Mouse (Mus musculus) midbrain, embryonic 11.5 days (tissue): Measurements from ENCODE around the gene Sorl1. TPM values are rescaled to one million over a fixed set of nuclear protein-coding genes. Genes with fewer than 3 reads are reported as not detected.

Experiments used
- ATAC-seq: fragments of 200-750 bp; cut with Nextera tagmentation; 2 replicates; pipeline ENCODE4 v1.8.0; 2017; ENCODE audit warnings: moderate TSS enrichment, moderate library complexity; ENCODE audit not compliant: low FRiP score
- DNase-seq: peaks from one replicate; pipeline ENCODE4 v3.0.0; 2015; ENCODE audit warnings: low spot score; ENCODE audit errors: missing footprints
- H3K27ac ChIP-seq: fragments of 300-500 bp; sonication (generic); 2 replicates; pipeline ENCODE4 v1.5.1; 2014; ENCODE audit warnings: low read depth, low read length
- H3K27me3 ChIP-seq: fragments of 300-500 bp; sonication (generic); 2 replicates; pipeline ENCODE4 v1.6.1; 2014; ENCODE audit warnings: mild to moderate bottlenecking, low read length, moderate library complexity, mixed read lengths; ENCODE audit not compliant: control insufficient read depth, insufficient read depth
- H3K36me3 ChIP-seq: fragments of 300-500 bp; sonication (generic); 2 replicates; pipeline ENCODE4 v1.6.1; 2014; ENCODE audit warnings: mild to moderate bottlenecking, low read length, moderate library complexity, mixed read lengths; ENCODE audit not compliant: control insufficient read depth, insufficient read depth
- H3K4me1 ChIP-seq: fragments of 300-500 bp; sonication (generic); 2 replicates; pipeline ENCODE4 v1.6.1; 2014; ENCODE audit warnings: low read length; ENCODE audit not compliant: control insufficient read depth, insufficient read depth
- H3K4me2 ChIP-seq: fragments of 300-500 bp; sonication (generic); 2 replicates; pipeline ENCODE4 v1.6.1; 2014; ENCODE audit warnings: mild to moderate bottlenecking, moderate library complexity
- H3K4me3 ChIP-seq: fragments of 300-500 bp; sonication (generic); 2 replicates; pipeline ENCODE4 v1.5.1; 2014; ENCODE audit warnings: low read depth, low read length
- H3K9ac ChIP-seq: fragments of 300-500 bp; sonication (generic); 2 replicates; pipeline ENCODE4 v1.6.1; 2014; ENCODE audit warnings: low read length
- H3K9me3 ChIP-seq: fragments of 300-500 bp; sonication (generic); 2 replicates; pipeline ENCODE4 v1.6.1; 2016; ENCODE audit warnings: low read length; ENCODE audit not compliant: control insufficient read depth
- WGBS: fragments of 180-500 bp; shearing (Covaris S2); extraction: QIAGEN DNeasy Blood & Tissue Kit; methylation state at CpG from one replicate; pipeline ENCODE4 v1.1.7; 2014; 5-methylcytosine and 5-hydroxymethylcytosine counted together
- polyA plus RNA-seq: library from polyadenylated mRNA; unstranded; fragments of >200 nt; fragmentation: Nextera tagmentation; extraction: Ambion mirVana; gene quantifications from 2 replicates; pipeline ENCODE4 v1.2.1, GENCODE M21; 2014

Sorl1 gene
- 3.1 and 3.8 TPM in 2 replicates for polyA plus RNA-seq

GRCm38 (mm10) chr9:42123713-42124576 is at the start of gene Sorl1:
Gene Sorl1, minus strand, starts transcription at chr9:42124297.
- peaks cover 13% of the 10 kb centered on the region for H3K27me3 ChIP-seq
- no peaks in the 10 kb centered on the region for H3K9me3 ChIP-seq
- H3K4me3 ChIP-seq = peak within 1 kb of the TSS; percentile 68
- H3K4me1 ChIP-seq = peaks cover 5% of the 10 kb centered on the region; the same call in 1 of the 2 replicates
- DNase-seq (peak; percentile 92), ATAC-seq (peak; percentile 86)
- peak within 1 kb of the TSS; percentile 93 for H3K4me2 ChIP-seq
- no peak within 1 kb of the TSS for H3K27ac ChIP-seq
- under 1% methylated on average over 90 of the region's 94 CpGs for WGBS
- peak within 1 kb of the TSS; percentile 80 for H3K9ac ChIP-seq
- H3K36me3 ChIP-seq = no peaks in the 10 kb centered on the region

GRCm38 (mm10) chr9:42173781-42174180 is 49.7 kb upstream of the Sorl1 start:
- Histone ChIP-seq H3K36me3 (no peaks in the 10 kb centered on the region), H3K27ac (no peak overlapping the region), H3K27me3 (no peaks in the 10 kb centered on the region), H3K9ac (no peak overlapping the region), H3K4me2 (no peak overlapping the region), H3K9me3 (no peaks in the 10 kb centered on the region), H3K4me1 (peaks cover 7% of the 10 kb centered on the region; the same call in 1 of the 2 replicates), H3K4me3 (no peak overlapping the region)
- DNase-seq = peak; percentile 73
- no peak for ATAC-seq
- 89% methylated on average over 3 of the region's 3 CpGs for WGBS

GRCm38 (mm10) chr9:42169491-42169890 is 45.4 kb upstream of the Sorl1 start:
- Histone ChIP-seq H3K27me3 (no peaks in the 10 kb centered on the region), H3K4me1 (peaks cover 2% of the 10 kb centered on the region; the same call in 1 of the 2 replicates), H3K9me3 (no peaks in the 10 kb centered on the region), H3K9ac (no peak overlapping the region), H3K4me2 (no peak overlapping the region), H3K36me3 (no peaks in the 10 kb centered on the region), H3K4me3 (no peak overlapping the region), H3K27ac (no peak overlapping the region)
- WGBS = 95% methylated on average over 8 of the region's 8 CpGs
- no peak for ATAC-seq
- DNase-seq = no peak

- H3K9ac ChIP-seq = no peak overlapping the region
- ATAC-seq (no peak), DNase-seq (no peak)
- no peak overlapping the region for H3K4me3 ChIP-seq
- no peaks in the 10 kb centered on the region for H3K36me3 ChIP-seq
- WGBS = 96% methylated on average over 7 of the region's 7 CpGs
- H3K9me3 ChIP-seq = no peaks in the 10 kb centered on the region
- no peaks in the 10 kb centered on the region for H3K4me1 ChIP-seq
- no peak overlapping the region for H3K4me2 ChIP-seq
- H3K27ac ChIP-seq = no peak overlapping the region
- no peaks in the 10 kb centered on the region for H3K27me3 ChIP-seq
These were observed 44.9 kb upstream of the Sorl1 start for GRCm38 (mm10) chr9:42169025-42169424.

- Histone ChIP-seq H3K27me3 (no peaks in the 10 kb centered on the region), H3K9ac (no peak overlapping the region), H3K9me3 (no peaks in the 10 kb centered on the region), H3K27ac (no peak overlapping the region), H3K4me1 (no peaks in the 10 kb centered on the region), H3K36me3 (no peaks in the 10 kb centered on the region), H3K4me3 (no peak overlapping the region), H3K4me2 (no peak overlapping the region)
- DNase-seq (no peak), ATAC-seq (no peak)
- 88% methylated on average over 2 of the region's 2 CpGs for WGBS
These were observed 40.8 kb upstream of the Sorl1 start for GRCm38 (mm10) chr9:42164930-42165329.

GRCm38 (mm10) chr9:42163011-42163410 is 38.9 kb upstream of the Sorl1 start:
- Histone ChIP-seq H3K4me3 (no peak overlapping the region), H3K9ac (no peak overlapping the region), H3K9me3 (no peaks in the 10 kb centered on the region), H3K4me1 (no peaks in the 10 kb centered on the region), H3K27ac (no peak overlapping the region), H3K36me3 (no peaks in the 10 kb centered on the region), H3K4me2 (no peak overlapping the region), H3K27me3 (no peaks in the 10 kb centered on the region)
- peak; percentile 57 for DNase-seq
- 85% methylated on average over 4 of the region's 4 CpGs for WGBS
- ATAC-seq = no peak

- H3K4me2 ChIP-seq = no peak overlapping the region
- no peaks in the 10 kb centered on the region for H3K36me3 ChIP-seq
- H3K9ac ChIP-seq = no peak overlapping the region
- WGBS = 75% methylated on average over 5 of the region's 5 CpGs
- no peak overlapping the region for H3K4me3 ChIP-seq
- no peaks in the 10 kb centered on the region for H3K9me3 ChIP-seq
- ATAC-seq = no peak
- H3K27me3 ChIP-seq = no peaks in the 10 kb centered on the region
- peak; percentile 53 for DNase-seq
- no peaks in the 10 kb centered on the region for H3K4me1 ChIP-seq
- no peak overlapping the region for H3K27ac ChIP-seq
These were observed 35.3 kb upstream of the Sorl1 start for GRCm38 (mm10) chr9:42159376-42159775.

- WGBS = 83% methylated on average over 5 of the region's 5 CpGs
- no peak overlapping the region for H3K4me3 ChIP-seq
- H3K27ac ChIP-seq = no peak overlapping the region
- H3K9ac ChIP-seq = no peak overlapping the region
- ATAC-seq (no peak), DNase-seq (peak; percentile 39)
- H3K36me3 ChIP-seq = no peaks in the 10 kb centered on the region
- H3K4me2 ChIP-seq = no peak overlapping the region
- H3K4me1 ChIP-seq = no peaks in the 10 kb centered on the region
- no peaks in the 10 kb centered on the region for H3K9me3 ChIP-seq
- H3K27me3 ChIP-seq = no peaks in the 10 kb centered on the region
These were observed 34.6 kb upstream of the Sorl1 start for GRCm38 (mm10) chr9:42158652-42159051.

GRCm38 (mm10) chr9:42157981-42158380 is 33.9 kb upstream of the Sorl1 start:
- ATAC-seq (no peak), DNase-seq (no peak)
- H3K9ac ChIP-seq = no peak overlapping the region
- no peaks in the 10 kb centered on the region for H3K4me1 ChIP-seq
- 89% methylated on average over 5 of the region's 5 CpGs for WGBS
- no peak overlapping the region for H3K4me2 ChIP-seq
- H3K27ac ChIP-seq = no peak overlapping the region
- H3K4me3 ChIP-seq = no peak overlapping the region
- no peaks in the 10 kb centered on the region for H3K27me3 ChIP-seq
- no peaks in the 10 kb centered on the region for H3K36me3 ChIP-seq
- no peaks in the 10 kb centered on the region for H3K9me3 ChIP-seq
